Mouse (Mus musculus): Measurements from ENCODE around the gene Snap25.

The Snap25 gene

GRCm38 (mm10) chr2:136713299-136713758, at the start of gene Snap25:
Gene Snap25, plus strand, starts transcription at chr2:136713453.
- DNase-seq (ENCODE audit: low spot score in 2 of 2): no peak

GRCm38 (mm10) chr2:136666951-136667350, 46.3 kb upstream of the Snap25 start:
- DNase-seq (ENCODE audit: low spot score in 2 of 2): no peak

GRCm38 (mm10) chr2:136669183-136669582, 44.1 kb upstream of the Snap25 start:
- no peak for DNase-seq (ENCODE audit: low spot score in 2 of 2)

- DNase-seq (ENCODE audit: low spot score in 2 of 2): no peak
These were observed 43.6 kb upstream of the Snap25 start for GRCm38 (mm10) chr2:136669665-136670064.

- DNase-seq (ENCODE audit: low spot score in 2 of 2): no peak
These were observed 42.5 kb upstream of the Snap25 start for GRCm38 (mm10) chr2:136670539-136671271.

GRCm38 (mm10) chr2:136674077-136674757, 39.0 kb upstream of the Snap25 start:
- DNase-seq (ENCODE audit: low spot score in 2 of 2): no peak

GRCm38 (mm10) chr2:136676196-136676595, 37.1 kb upstream of the Snap25 start:
- no peak for DNase-seq (ENCODE audit: low spot score in 2 of 2)

- no peak for DNase-seq (ENCODE audit: low spot score in 2 of 2)
These were observed 36.3 kb upstream of the Snap25 start for GRCm38 (mm10) chr2:136676918-136677445.

GRCm38 (mm10) chr2:136678321-136679161, 34.7 kb upstream of the Snap25 start:
- no peak for DNase-seq (ENCODE audit: low spot score in 2 of 2)

GRCm38 (mm10) chr2:136679280-136680221, 33.7 kb upstream of the Snap25 start:
- DNase-seq (ENCODE audit: low spot score in 2 of 2): no peak

- DNase-seq (ENCODE audit: low spot score in 2 of 2): no peak
These were observed 30.9 kb upstream of the Snap25 start for GRCm38 (mm10) chr2:136682146-136682860.

- DNase-seq (ENCODE audit: low spot score in 2 of 2): no peak
These were observed 27.1 kb upstream of the Snap25 start for GRCm38 (mm10) chr2:136686195-136686594.

GRCm38 (mm10) chr2:136687316-136687715, 25.9 kb upstream of the Snap25 start:
- no peak for DNase-seq (ENCODE audit: low spot score in 2 of 2)

GRCm38 (mm10) chr2:136689476-136689875, 23.8 kb upstream of the Snap25 start:
- no peak for DNase-seq (ENCODE audit: low spot score in 2 of 2)

GRCm38 (mm10) chr2:136691681-136692080, 21.6 kb upstream of the Snap25 start:
- no peak for DNase-seq (ENCODE audit: low spot score in 2 of 2)

- no peak for DNase-seq (ENCODE audit: low spot score in 2 of 2)
These were observed 13.6 kb upstream of the Snap25 start for GRCm38 (mm10) chr2:136699429-136700227.

- no peak for DNase-seq (ENCODE audit: low spot score in 2 of 2)
These were observed 9.9 kb upstream of the Snap25 start for GRCm38 (mm10) chr2:136703376-136703775.

GRCm38 (mm10) chr2:136711155-136711554, 2.1 kb upstream of the Snap25 start:
- no peak for DNase-seq (ENCODE audit: low spot score in 2 of 2)

GRCm38 (mm10) chr2:136711746-136712440, 1.4 kb upstream of the Snap25 start:
- DNase-seq (ENCODE audit: low spot score in 2 of 2): no peak

Measured in natural killer cell, adult 2 months (primary cell).